Mouse (Mus musculus) lung, adult 2 months (tissue): ENCODE measurements around the gene Npm3. TPM values are rescaled to one million over a fixed set of nuclear protein-coding genes. Genes with fewer than 3 reads are reported as not detected.

Experiments used
- DNase-seq: peaks from one replicate; pipeline ENCODE4 v3.0.0; 2022
- H3K4me1 ChIP-seq: fragments of 200-500 bp; 2 replicates; pipeline ENCODE4 v1.6.1; 2011; ENCODE audit warnings: low read length; ENCODE audit not compliant: control insufficient read depth, insufficient read depth
- H3K4me3 ChIP-seq: fragments of 200-500 bp; replicated peaks from 2 replicates; pipeline ENCODE3; 2011; ENCODE audit warnings: low read depth, mild to moderate bottlenecking, control low read depth, low read length; ENCODE audit errors: extremely low read depth
- CTCF ChIP-seq: fragments of 200-500 bp; IDR thresholded peaks from 2 replicates; pipeline ENCODE4 v1.5.1; 2011; ENCODE audit warnings: mild to moderate bottlenecking, low read length, control low read depth; ENCODE audit not compliant: insufficient read depth
- POLR2A ChIP-seq: fragments of 200-500 bp; IDR thresholded peaks from 2 replicates; pipeline ENCODE4 v1.6.1; 2011; ENCODE audit warnings: low read depth, mild to moderate bottlenecking, control low read depth, low read length, borderline replicate concordance; ENCODE audit errors: extremely low read depth
- WGBS: fragments of 180-500 bp; shearing (Covaris S2); methylation state at CpG from one replicate; pipeline ENCODE4 v1.1.7; 2018; 5-methylcytosine and 5-hydroxymethylcytosine counted together
- polyA plus RNA-seq: library from polyadenylated mRNA; depleted of rRNA; stranded (reverse); fragments of >200 nt; gene quantifications from 2 replicates; pipeline ENCODE4 v1.2.3, GENCODE M21; 2012

Npm3 gene
- polyA plus RNA-seq, 1 experiment = 41.3 TPM

GRCm38 (mm10) chr19:45760810-45761209 lies 11.4 kb upstream of the Npm3 start:
- 70% methylated on average over 3 of the region's 3 CpGs for WGBS
- no peak for DNase-seq
- Histone ChIP-seq H3K4me3 (no peak overlapping the region), H3K4me1 (peaks cover 4% of the 10 kb centered on the region; the same call in 1 of the 2 replicates)
- TF ChIP-seq CTCF (no peak), POLR2A (no peak)

- TF ChIP-seq CTCF = no peak
- TF ChIP-seq POLR2A = no peak
- WGBS = 89% methylated on average over 5 of the region's 5 CpGs
- no peak for DNase-seq
- H3K4me1 ChIP-seq = peaks cover 4% of the 10 kb centered on the region; the same call in 1 of the 2 replicates
- H3K4me3 ChIP-seq = no peak overlapping the region
These were observed 9.3 kb upstream of the Npm3 start for GRCm38 (mm10) chr19:45758671-45759070.

- Histone ChIP-seq H3K4me1 (peaks cover 6% of the 10 kb centered on the region), H3K4me3 (no peak overlapping the region)
- WGBS = 79% methylated on average over 3 of the region's 3 CpGs
- TF ChIP-seq POLR2A (no peak), CTCF (no peak)
- DNase-seq = no peak
These were observed 4.2 kb upstream of the Npm3 start for GRCm38 (mm10) chr19:45753551-45753950.

DNA sequence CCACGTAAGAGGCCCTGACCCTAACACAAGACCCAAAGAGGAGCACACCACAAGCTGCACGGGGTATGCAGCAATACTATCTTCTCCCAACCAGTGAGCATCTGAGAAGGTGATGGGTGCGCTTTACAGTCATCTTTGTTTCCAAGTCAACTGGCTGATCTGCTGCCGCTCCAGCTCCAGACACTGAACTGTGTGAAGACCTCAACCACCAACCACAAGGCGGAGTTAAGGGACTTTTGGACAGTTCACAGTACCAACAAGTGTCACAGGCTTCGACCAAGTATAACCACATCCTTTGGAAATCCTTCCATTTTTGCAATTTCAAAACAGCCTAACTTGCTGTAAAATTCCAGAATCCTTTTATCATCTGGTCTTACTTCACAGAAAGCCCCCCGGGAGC lies 2.5 kb upstream of the Npm3 start:
- TF ChIP-seq CTCF (no peak), POLR2A (no peak)
- WGBS = 85% methylated on average over 7 of the region's 7 CpGs
- DNase-seq = no peak
- Histone ChIP-seq H3K4me1 (peaks cover 11% of the 10 kb centered on the region), H3K4me3 (no peak overlapping the region)

DNA sequence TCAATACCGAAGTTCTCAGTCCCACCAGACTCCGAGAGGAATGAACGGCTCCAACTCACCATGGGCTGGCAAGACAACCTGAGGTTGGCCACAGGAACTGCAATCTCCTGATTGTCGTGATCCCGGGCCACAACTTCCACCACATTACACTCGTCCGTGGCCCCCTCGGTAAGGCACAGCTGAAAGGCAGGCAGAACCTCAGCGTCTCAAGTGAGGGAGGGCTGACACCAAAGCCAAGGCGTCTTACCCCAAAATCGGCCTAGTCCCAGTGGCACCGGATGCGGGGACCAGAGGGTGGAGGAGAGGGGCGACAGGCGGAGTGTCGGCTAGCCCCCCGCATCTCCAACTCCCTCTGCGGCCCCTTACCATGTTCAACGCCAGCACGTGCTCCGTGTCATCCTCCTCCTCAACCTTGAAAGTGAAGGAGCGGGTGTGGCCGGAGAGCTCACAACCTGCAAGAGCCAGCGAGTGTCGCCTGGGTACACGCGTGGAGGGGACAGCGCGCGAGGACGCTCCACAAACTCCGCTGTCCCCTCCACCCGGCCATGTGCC lies 624 bp downstream of the Npm3 start:
- WGBS = 1% methylated on average over 33 of the region's 33 CpGs
- no peak for TF ChIP-seq POLR2A
- no peak for TF ChIP-seq CTCF
- peak overlapping the region; percentile 73 for H3K4me3 ChIP-seq

DNA sequence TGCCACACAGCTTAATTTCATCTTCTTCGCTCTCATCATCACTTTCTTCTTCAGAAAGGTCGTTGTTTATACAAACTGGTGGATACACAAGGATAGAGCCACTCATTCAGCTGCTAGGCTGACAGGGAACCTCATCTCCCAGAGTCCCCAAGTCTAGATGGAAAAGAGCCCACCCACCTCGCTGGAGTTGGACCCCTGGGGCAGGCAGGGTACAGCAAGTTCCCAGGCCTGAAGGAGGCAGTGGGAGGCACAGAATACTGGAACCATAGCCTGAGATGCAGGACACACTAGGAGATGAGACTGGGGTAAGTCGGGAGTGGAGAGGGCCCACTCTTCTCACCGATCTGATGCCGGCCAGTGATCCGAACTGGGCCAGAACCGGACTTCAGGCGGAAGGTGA lies 1.2 kb downstream of the Npm3 start:
- DNase-seq = no peak
- 45% methylated on average over 9 of the region's 9 CpGs for WGBS
- no peak for TF ChIP-seq CTCF
- TF ChIP-seq POLR2A = no peak
- Histone ChIP-seq H3K4me3 (no peak overlapping the region), H3K4me1 (peaks cover 14% of the 10 kb centered on the region)

More for the DNA sequence above, 624 bp downstream of the Npm3 start:
- no peak for DNase-seq
- H3K4me1 ChIP-seq = peaks cover 14% of the 10 kb centered on the region

- H3K4me3 ChIP-seq = no peak overlapping the region
- WGBS = 31% methylated on average over 11 of the region's 11 CpGs
- DNase-seq = peak; percentile 86
- TF ChIP-seq CTCF = peak; percentile 94
- TF ChIP-seq POLR2A = no peak
- H3K4me1 ChIP-seq = peaks cover 14% of the 10 kb centered on the region
These were observed 2.1 kb downstream of the Npm3 start for GRCm38 (mm10) chr19:45747028-45747867.

- TF ChIP-seq POLR2A (no peak), CTCF (peak; percentile 90)
- peaks cover 14% of the 10 kb centered on the region for H3K4me1 ChIP-seq
- peak; percentile 80 for DNase-seq
- H3K4me3 ChIP-seq = no peak overlapping the region
- WGBS = 15% methylated on average over 29 of the region's 29 CpGs
These were observed 3.0 kb downstream of the Npm3 start for GRCm38 (mm10) chr19:45746153-45747020.
